Comparison of ENCODE assay signal across 14 mouse cellular contexts in the genomic region with DNA sequence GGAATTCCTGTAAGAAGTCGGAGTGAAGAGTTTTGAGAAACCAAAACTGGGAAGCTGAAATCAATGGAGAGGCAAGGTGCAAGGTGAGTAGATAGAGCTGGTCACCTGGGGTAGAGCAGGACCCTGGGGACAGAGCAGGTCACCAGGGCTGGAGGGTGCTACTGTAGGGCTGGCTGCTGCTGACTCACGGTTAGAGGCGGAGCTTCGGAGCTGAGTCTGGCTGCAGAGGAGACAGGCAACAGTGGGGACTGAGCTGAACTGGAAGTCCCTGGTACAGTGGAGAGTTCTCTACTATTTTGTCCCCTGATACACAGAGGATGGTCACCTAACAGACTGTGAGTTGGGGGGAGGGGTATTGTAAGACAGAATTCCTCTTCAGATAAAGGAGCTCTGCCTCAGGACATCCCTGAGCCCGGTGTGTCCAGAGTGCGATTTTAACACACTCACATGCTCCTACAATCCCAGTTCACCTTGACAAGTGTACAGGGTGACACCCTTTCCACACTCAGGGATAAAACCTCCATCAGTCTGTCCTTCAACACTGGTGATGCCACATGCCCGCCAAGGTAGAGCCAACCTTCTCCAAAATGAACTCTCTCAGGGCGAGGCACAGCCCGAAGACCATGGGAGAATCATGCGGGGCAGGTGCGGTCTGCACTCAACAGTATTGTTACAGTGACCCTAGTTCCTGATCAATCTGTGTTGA. TPM values are rescaled to one million over a fixed set of nuclear protein-coding genes. Genes with fewer than 3 reads are reported as not detected.
DNase-seq lines count a peak whose midpoint lies in the region; ATAC-seq lines count a peak whose summit lies in the region.
"Had no signal": no experiment of that assay in that cellular context is flagged by ENCODE, and none has a peak within 500 bp of the region (broad histone marks: within the 10 kb centered on the region; RNA-seq: fewer than 3 reads in every experiment).

No protein-coding gene starts in this region.

- peaks cover 3% of the 10 kb centered on the region; the same call in 1 of the 2 replicates for H3K4me1 ChIP-seq in megakaryocyte, embryonic 14.5 days
- peaks cover 20% of the 10 kb centered on the region for H3K4me1 ChIP-seq in neural tube, embryonic 14.5 days (ENCODE audit: control insufficient read depth, insufficient read depth, low read length)

- no peak overlapping the region for H3K9ac ChIP-seq in neural tube, embryonic 14.5 days (replicated peaks; ENCODE audit: low read depth, low read length)
- H3K9ac ChIP-seq: embryonic facial prominence, embryonic 12.5 days had no signal

- no peak overlapping the region for H3K27ac ChIP-seq in neural tube, embryonic 14.5 days (ENCODE audit: low read depth, low read length)
- H3K27ac ChIP-seq: embryonic facial prominence, embryonic 12.5 days; macrophage had no signal

- no peak overlapping the region for H3K4me2 ChIP-seq in neural tube, embryonic 14.5 days (ENCODE audit: low read depth, low read length)
- H3K4me2 ChIP-seq: embryonic facial prominence, embryonic 12.5 days had no signal

- no peaks in the 10 kb centered on the region for H3K36me3 ChIP-seq in megakaryocyte, embryonic 14.5 days (replicated peaks; ENCODE audit: low read length)
- H3K36me3 ChIP-seq in neural tube, embryonic 14.5 days (ENCODE audit: control insufficient read depth, insufficient read depth, low read length), result no peaks in the 10 kb centered on the region
- H3K36me3 ChIP-seq: embryonic facial prominence, embryonic 12.5 days had no signal

- 89% methylated on average over 11 of the region's 11 CpGs for WGBS in neural tube, embryonic 14.5 days

- no peaks in the 10 kb centered on the region for H3K27me3 ChIP-seq in megakaryocyte, embryonic 14.5 days (replicated peaks)
- H3K27me3 ChIP-seq in neural tube, embryonic 14.5 days (ENCODE audit: control insufficient read depth, insufficient read depth, low read length), result no peaks in the 10 kb centered on the region
- H3K27me3 ChIP-seq: embryonic facial prominence, embryonic 12.5 days had no signal

- no peaks in the 10 kb centered on the region for H3K9me3 ChIP-seq in megakaryocyte, embryonic 14.5 days
- H3K9me3 ChIP-seq in neural tube, embryonic 14.5 days (ENCODE audit: control insufficient read depth, low read length), result no peaks in the 10 kb centered on the region
- H3K9me3 ChIP-seq: embryonic facial prominence, embryonic 12.5 days had no signal

- peak; percentile 19 for DNase-seq in cerebellum, adult 11 months
- DNase-seq in cerebellum, postnatal 10 days, result no peak
- DNase-seq in adipocyte (ENCODE audit: low spot score), result no peak
- no peak for DNase-seq in lung, adult 18-20 months
- DNase-seq: kidney, adult 2 months; left cerebral cortex, postnatal 4 days had no signal

- H3K4me3 ChIP-seq in megakaryocyte, embryonic 14.5 days (replicated peaks), result peak overlapping the region; percentile 33
- H3K4me3 ChIP-seq in neural tube, embryonic 14.5 days (ENCODE audit: low read depth, low read length), result no peak overlapping the region
- H3K4me3 ChIP-seq: embryonic facial prominence, embryonic 12.5 days had no signal

- no peak for ATAC-seq in megakaryocyte, adult 5-6 weeks (ENCODE audit: poor library complexity, severe bottlenecking)
- ATAC-seq in common myeloid progenitor, adult 5-6 weeks (replicated peaks; ENCODE audit: low read depth, poor library complexity, severe bottlenecking), result peak; percentile 74
- ATAC-seq in neural tube, embryonic 14.5 days (ENCODE audit: low read depth), result peak; percentile 19; the same call in 1 of the 2 replicates

RNA-seq across cellular contexts. Expression of gene Rpl36-ps4, which starts 44.3 kb away (rescaled TPM):
- not detected in 2 replicates for polyA plus RNA-seq in megakaryocyte, embryonic 14.5 days (2012; ENCODE audit: insufficient read depth, low replicate concordance)
- not detected in 2 replicates for total RNA-seq in megakaryocyte, adult 5-6 weeks (2015)
- total RNA-seq in megakaryocyte, adult 5-6 weeks (2017), result not detected in 2 replicates
- not detected in 2 replicates for total RNA-seq in common myeloid progenitor, adult 5-6 weeks (2017)
- not detected in 2 replicates for polyA plus RNA-seq in neural tube, embryonic 14.5 days (2014; fragmentation: Nextera tagmentation; extraction: Ambion mirVana)
- total RNA-seq: left cerebral cortex, postnatal 4 days had no signal
- polyA plus RNA-seq: brain, embryonic 14.5 days; embryonic facial prominence, embryonic 12.5 days; heart, embryonic 16.5 days; kidney, adult 2 months; macrophage had no signal
